Mouse (Mus musculus): ENCODE measurements around the gene Zfp426.
A peak's percentile ranks its signal among the peaks of the same experiment; 100 is the strongest.

The Zfp426 gene

DNA sequence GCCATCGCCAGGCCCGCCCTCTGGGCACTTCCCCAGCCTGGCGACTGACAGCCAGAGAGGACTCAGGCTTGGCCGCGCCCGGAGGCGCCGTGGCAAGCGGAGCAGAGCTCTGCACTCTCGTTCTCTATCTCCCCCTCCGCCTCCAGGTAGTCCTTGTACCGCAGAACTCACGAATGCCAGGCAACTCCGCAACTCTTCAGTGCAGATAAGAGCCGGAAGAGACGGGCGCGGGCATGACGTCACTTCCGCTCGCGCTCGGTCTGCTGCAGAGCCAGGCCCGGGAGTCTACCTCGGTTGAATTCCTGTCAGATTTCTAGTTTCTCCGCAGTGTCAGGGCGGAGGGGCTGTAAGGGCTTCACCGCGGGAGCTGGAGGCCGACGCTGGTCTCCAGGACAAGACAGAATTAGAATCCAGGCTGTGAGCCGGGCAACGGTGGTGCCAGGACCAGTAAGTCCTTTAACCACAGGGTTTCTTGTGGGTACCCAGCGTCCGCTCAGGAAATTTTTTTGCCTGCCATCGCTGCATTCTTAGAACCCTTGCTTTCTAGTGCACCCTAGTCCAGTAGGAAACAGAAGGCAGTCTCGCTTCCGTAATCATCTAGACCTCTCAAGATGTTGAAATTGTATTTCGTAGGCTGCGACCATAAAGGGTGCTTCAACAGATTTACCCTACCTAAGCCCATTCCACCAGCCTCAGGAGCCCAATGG lies at the start of gene Zfp426:
Gene Zfp426 (minus strand): TSS at position 220 of the 707 bp plus-strand sequence.
- DNase-seq (ENCODE audit: inconsistent age in 2 of 2, low spot score in 1 of 2) = peak; percentile 89 to 96

DNA sequence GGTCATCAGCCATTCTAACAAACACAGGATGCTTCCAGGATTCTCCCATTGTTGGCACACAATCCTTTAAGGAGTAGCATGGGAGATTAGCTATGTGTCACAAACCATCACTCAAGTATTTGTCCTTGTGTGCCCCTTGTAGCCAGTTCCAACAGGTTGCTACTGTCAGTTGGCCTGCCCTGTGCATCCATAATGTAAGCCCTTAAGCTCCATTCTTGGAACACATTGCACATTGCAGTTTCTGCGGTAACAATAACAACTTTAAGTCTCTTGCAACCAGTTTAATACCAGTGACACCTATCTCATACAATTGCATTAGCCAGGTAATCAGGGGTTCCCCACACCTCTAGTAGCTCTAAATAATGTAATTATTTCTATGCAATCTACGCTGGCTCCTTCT lies 44.1 kb upstream of the Zfp426 start:
- no peak for DNase-seq (ENCODE audit: inconsistent age in 2 of 2, low spot score in 1 of 2)

DNA sequence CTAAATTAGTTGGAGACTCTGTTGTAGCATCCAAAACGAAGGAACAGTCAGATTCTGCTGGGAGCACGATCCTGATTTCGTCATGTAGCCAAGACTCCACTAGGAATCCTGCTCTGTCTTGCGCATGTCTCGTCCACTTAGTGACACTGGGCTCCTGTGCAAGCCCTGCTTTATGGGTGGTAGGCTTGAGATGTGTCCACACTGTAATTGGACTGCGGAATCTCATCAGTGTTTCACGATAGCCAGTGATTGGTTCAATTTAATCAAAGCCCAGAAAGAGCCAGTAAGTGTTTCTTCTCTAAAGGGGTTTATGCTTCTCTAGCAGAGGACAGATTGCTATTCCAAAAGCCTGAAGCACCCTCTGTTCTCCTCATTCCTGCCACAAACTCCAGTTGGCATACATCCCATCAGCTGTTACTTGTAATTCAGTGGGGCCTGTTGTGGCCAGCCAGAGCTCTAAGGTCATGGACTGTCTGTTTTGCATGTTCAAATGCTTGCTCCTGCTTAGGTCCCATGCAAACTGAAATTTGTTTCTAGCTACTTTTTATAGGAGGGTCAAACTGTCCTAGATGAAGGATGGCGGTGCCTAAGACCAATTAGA lies 41.9 kb upstream of the Zfp426 start:
- DNase-seq (ENCODE audit: inconsistent age in 2 of 2, low spot score in 1 of 2) = peak in 1 of 2 experiments; percentile 38

DNA sequence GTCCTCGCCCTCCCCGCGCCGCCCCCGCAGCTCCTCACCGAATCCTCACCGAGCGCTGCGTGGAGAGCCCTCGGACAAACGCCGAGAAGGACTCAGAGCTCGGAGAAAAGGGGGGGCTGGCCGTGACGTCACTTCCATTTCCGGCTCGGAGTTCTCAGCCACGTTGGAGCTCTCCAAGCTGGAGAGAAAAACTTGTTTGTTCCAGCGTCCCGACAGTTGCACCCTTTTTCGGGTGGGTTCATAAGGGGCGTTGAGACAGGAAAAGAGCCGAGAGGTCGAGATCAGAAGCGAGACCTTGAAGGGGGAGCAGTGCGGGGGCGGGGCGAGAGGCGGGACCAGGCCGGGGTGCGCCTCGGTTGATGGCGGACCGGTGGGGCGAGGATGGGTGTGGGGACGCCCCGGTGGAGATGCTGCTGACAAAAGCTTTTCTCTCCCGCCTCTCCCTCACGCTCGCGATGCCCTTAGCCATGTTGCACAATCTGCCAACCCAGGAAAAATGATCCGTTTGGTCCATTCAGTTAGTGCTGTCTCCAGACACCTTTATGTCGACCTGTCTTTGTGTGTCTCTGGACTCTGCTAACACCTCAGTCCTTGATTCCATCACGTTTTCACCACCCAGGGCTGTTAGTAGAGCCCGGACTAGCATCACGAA lies 28.9 kb upstream of the Zfp426 start, which contains the start of gene Zfp266:
Gene Zfp266 (minus strand): TSS at position 112 of the 652 bp plus-strand sequence.
- DNase-seq (ENCODE audit: inconsistent age in 2 of 2, low spot score in 1 of 2) = peak; percentile 92 to 98

DNA sequence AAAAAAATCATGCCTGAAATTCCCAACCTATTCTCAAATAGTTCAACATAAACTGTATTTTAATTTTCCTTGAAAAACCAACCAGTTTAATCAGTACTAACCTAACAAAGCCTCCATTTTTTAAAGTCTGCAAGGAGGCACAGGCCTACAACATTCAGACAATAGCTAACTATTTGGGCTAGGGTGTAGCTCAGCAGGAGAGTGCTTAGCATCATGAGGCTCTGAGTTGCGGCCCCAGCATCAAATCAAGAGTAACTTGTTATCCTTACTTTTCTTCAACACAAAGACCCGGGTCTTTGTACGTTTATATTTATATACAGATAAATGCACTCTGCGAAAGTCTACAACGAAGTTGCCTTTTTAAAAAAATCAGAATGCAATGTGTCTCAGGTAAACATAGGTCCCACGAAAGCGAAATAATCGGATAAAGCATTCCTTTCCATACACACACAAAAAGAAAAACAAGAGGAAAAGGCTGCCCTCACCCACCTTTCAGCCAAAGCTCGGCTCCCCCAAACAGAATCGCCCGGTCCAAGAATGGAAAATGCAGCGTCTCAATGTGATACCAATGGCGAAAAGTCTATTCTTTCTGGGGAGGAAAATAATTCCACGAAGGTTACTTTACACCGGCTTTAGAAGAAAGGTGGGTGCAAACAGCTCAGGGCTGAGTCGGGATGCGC lies 28.1 kb upstream of the Zfp426 start:
- no peak for DNase-seq (ENCODE audit: inconsistent age in 2 of 2, low spot score in 1 of 2)

DNA sequence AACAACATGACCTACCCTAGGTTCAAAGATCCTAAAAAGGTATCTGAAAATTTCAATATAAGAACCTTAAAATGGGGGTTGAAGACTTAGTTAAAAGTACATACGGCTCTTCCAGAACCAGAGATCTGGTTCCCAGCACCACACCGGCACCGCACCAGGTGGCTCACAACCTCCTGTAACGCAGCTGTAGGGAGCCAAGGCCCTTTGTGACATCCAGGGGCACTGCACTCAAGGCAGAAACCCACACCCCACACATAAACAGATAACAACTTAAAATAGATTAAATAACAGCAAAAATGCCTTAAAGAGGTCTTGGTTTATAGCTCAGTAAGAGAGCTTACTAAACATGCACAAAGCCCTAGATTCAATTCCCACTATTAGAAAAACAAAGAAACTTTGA lies 27.4 kb upstream of the Zfp426 start:
- no peak for DNase-seq (ENCODE audit: inconsistent age in 2 of 2, low spot score in 1 of 2)

DNA sequence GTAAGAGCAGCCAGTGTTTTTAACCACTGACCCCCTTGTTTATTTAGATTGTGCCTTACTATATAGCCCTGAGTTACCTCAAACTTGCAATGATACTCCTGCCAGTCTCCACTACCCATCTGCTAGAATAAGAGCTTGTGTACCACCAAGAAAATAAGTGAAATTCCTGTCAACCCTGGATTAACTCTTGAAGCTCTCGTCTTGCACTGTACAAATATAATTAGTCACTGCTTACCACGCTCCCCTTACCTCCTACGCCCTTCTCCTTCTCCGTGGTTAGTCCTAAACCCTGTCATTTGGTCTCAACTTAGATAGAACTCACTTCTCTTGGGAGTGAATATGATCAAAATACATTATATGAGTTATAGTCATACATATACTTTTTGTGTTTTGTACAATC lies 26.2 kb upstream of the Zfp426 start:
- DNase-seq (ENCODE audit: inconsistent age in 2 of 2, low spot score in 1 of 2) = no peak

DNA sequence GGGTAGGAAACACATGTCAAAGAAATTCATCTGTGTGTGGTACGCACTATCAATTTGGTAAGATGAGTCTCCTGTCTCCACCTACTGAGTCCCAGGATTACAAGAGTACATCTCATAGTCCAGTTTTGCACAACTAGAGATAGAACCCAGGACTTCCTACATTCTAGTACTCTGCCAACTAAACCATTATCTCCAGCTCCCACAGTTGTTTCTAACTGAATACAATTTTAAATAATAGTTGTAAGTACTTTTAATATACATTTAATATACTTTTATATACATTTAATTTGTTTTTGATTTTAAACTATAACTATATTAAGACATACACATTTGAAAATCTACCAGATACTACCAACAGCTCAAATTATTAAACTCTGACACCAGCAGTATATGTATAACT lies 25.2 kb upstream of the Zfp426 start:
- DNase-seq (ENCODE audit: inconsistent age in 2 of 2, low spot score in 1 of 2) = no peak

DNA sequence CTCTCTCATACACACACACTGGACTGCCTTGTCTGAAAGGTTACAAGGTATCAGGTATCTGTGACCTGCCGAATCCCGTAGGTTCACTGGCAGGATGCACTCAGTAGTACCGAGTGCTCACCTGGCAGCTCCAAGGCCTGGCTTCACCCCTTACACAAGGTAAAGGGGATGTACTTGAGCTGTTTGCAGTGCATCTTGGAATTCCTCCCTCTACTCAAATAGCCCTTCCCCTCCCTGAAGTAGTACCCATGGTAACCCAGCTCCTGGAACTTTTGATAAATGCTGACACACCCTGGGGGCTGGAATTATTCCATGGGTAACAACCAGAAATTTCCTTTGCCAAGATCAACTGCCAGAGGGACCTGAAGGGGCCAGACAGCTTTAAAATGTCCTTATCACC lies 21.5 kb upstream of the Zfp426 start:
- no peak for DNase-seq (ENCODE audit: inconsistent age in 2 of 2, low spot score in 1 of 2)

DNA sequence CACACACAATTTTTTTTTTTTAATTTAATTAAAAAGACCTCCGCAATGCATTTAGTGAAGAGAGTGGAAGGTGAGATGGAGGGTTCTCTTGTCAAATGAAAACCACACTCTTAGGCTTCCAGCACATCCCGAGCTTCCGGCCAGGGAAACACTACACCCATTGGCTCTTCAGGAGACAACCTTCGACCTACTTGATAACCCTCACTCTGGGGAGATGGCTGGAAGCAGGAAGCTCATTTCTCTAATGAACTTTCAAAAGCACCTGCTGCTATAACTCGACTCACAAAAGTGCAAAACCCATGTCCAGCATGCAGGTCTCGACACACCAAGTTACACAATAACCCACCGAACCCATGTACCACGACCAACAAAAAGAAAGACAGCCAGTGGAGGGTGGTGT lies 20.2 kb upstream of the Zfp426 start:
- no peak for DNase-seq (ENCODE audit: inconsistent age in 2 of 2, low spot score in 1 of 2)

DNA sequence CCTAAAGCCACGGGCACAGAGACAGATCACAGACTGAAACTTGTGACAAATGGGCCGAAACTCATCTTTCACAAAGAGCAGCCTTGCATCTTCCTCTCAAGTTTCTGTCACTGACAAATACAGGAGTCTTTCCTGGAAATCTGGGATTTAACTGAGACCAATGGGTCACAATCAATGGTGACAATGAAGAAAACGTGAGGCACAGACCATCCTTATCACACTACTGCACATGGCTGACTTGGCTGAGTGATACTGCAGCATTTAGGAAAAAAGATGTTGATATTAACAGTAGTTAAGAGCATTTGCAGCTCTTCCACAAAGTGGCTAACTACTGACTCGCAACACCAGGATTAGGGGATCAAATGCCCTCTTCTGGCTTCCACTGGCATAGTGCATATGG lies 19.1 kb upstream of the Zfp426 start:
- DNase-seq (ENCODE audit: inconsistent age in 2 of 2, low spot score in 1 of 2) = no peak

DNA sequence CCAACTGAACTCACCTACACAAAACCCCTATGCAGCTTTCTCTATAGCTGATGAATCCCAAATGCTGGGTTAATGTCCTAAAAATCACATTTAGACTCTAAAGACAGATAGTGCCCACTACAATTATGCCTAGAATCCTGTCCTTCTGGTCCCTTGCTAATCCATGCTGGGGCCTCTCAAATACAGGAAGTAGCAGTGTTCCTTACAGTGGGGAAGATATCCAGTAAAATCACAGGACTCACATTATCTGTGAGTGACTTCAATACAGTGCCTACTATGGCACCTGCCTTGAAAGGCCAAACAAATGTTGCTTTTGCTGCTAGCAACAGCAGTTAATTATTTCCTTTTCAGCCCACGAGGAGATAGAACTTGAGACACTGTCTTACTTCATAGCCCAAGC lies 17.8 kb upstream of the Zfp426 start:
- DNase-seq (ENCODE audit: inconsistent age in 2 of 2, low spot score in 1 of 2) = no peak

DNA sequence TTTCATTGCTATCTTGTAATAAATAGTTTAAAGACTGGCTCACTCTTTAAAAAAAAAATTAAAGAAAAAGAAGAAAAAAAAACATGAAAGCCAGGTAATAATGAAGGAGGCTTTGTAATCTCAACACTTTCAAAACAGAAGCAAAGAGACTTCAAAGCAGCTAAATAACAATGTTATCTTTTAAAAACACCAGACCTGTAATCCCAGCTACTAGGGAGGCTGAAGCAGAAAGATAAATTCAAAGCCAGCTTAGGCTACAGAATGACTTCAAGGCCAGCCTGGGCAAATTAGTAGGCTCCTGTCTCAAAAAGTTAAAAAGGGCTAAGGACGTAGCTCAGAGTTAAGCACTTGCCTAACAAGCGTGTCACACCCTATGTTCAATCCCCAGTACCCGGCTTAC lies 17.1 kb upstream of the Zfp426 start:
- DNase-seq (ENCODE audit: inconsistent age in 2 of 2, low spot score in 1 of 2) = no peak

DNA sequence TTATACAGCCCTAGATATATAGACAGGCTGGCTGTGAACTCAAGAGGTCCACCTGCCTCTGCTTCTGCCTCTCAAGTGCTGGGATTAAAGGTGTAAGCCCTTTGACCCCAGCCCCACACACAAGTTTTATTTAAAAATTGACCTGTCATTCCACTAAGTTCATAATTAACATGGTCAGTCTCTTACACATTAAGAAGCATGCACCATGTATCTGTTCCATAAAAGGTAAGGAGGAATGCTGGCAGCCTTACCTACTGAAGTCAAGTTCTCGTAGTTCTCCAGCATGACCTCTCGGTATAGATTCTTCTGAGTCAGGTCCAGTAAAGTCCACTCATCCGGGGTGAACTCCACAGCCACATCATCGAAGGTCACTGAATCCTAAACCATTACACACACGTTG lies 12.3 kb upstream of the Zfp426 start:
- DNase-seq (ENCODE audit: inconsistent age in 2 of 2, low spot score in 1 of 2) = no peak

DNA sequence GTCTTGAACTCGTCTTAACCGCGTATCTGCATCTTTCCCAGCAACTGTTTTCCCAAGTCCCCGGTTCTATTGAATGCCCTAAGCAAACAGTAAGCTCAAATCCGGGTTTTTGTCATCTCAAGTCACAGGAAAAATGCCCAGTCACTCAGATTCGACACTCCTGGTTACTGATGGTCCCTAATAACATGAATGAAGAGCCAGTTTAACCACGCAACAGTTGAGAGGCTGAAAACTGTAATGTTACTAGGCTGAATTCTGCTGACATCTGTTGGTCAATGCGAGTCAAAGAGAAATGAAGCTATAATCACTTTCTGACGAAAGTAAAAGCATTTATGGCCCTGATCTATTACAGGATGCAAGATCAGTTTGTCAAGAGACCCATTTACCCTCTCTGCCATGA lies 735 bp upstream of the Zfp426 start:
- peak in 1 of 2 experiments; percentile 74 for DNase-seq (ENCODE audit: inconsistent age in 2 of 2, low spot score in 1 of 2)

DNA sequence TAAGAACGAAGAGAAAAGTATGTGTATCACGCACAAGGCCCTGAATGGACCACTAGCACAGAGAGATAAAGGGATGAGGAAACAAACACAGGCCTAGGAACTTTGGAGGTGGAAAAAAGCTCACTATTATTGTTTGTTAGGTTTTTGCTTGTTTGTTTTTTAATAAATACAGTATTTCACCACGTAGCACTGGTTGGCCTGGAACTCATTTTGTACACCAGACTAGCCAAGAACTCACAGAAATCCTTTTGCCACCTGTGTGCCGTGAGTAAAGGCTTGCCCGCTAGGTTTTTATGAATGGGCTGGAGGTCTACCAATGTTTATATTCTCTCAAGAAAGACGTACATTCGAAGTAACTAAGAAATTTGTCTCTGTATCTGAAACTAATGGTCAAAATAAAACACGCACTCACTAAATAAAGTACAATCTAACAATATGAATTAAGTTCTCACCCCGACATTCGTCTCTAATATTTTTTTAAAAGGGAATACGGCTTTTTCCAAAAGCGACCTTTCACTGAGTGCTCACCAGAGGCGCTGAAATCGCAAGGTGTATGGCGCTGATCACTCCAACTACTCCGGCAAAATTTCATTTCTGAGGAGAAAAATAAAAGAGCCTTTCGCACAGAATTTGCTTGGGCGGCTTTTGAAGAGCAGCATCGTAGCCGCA lies 554 bp downstream of the Zfp426 start:
- no peak for DNase-seq (ENCODE audit: inconsistent age in 2 of 2, low spot score in 1 of 2)

DNA sequence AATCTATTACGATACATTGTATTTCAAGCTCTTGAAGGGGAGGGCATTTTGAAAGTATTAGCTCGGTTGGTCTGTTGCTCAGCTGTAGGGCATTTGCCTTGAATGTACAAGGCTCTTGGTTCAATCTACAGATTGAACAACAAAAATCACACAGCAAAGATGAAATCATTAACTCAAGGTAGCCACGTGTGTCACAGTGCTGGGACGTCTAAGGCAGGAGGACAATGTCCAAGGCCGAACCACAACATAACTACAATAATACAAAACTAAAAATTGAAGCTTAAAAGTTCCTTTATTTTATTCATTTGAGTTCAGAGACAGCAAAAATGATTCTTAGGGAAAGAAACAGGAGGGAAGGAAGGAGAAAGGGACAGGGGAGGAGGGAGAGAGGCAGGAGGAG lies 3.0 kb downstream of the Zfp426 start:
- DNase-seq (ENCODE audit: inconsistent age in 2 of 2, low spot score in 1 of 2) = peak in 1 of 2 experiments; percentile 44

DNA sequence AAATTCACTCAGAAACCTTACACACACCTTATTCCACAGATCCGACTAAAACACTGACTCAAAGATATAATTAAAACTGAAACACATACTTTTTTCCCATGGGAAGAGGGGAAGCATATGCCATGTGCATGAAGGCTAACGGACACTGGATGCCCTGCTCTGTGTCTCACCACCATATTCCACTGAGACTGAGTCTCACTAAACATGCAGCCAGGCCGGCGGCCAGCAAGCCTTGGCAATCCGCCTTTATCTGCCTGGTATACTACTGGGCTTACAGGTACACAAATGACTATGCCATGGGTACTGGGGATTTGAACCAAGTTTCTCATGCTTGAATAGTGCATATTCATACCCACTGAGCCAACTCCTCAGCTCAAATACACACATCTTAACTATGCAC lies 13.2 kb downstream of the Zfp426 start:
- DNase-seq (ENCODE audit: inconsistent age in 2 of 2, low spot score in 1 of 2) = no peak

DNA sequence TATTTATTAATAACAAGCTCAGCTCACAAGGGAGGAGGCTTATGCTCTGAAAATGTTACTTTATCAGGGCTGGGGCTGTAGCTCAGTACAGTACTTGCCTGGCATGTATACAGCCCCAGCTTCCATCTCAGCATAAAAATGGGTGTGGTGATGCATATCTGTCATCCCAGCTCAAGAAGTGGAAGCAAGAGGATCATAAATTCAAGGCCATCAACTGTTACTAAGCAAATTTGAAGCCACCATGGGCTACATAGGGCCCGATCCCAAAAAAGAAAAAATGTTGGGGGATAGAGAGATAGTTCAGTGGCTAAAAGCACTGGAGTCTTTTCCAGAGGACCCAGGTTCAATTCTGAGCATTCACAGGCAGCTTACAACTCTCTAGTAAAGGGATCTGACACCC lies 15.9 kb downstream of the Zfp426 start:
- no peak for DNase-seq (ENCODE audit: inconsistent age in 2 of 2, low spot score in 1 of 2)

DNA sequence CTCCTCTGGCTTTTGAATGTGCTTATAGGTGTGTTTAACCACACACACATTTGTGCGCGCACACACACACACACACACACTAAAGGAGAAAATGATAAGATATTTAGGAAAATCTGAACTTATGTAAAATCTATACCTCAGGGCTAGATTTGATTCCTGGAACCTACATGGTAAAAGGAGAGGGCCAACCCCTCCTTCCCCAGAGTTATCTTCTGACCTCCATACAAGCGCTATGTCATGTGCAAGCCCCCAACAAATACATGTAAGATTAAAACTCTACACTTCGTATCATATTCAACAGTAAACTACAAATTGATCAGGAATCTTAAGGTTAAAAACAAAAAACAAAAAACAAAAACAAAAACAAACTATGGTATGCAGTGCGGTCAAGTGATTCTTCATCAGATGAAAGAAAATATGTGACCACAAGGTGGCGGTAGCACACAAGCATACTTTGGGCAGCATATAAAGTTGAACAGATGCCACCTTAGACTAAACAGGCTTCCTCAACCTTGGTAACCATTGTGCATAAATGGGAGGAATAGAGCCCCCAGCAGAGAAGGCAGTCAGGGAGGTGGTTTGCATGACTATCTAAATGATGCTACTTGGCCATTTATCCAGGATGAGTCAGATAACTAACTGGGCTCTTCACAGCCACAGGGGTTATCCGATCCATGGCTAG lies 25.6 kb downstream of the Zfp426 start:
- peak; percentile 34 to 89 for DNase-seq (ENCODE audit: inconsistent age in 2 of 2, low spot score in 1 of 2)
